Mouse (Mus musculus) right cerebral cortex, adult 2 months (tissue): ENCODE measurements around the gene Tex36.

ENCODE experiments used
- DNase-seq, 2 experiments: peaks; one replicate each; pipeline ENCODE4 v3.0.0; 2021 to 2022; ENCODE audit warnings: low spot score in 2 of 2

Tex36 gene

GRCm38 (mm10) chr7:133591750-133592149 lies 10.2 kb downstream of the Tex36 start:
- no peak for DNase-seq

GRCm38 (mm10) chr7:133583216-133583615 lies 18.7 kb downstream of the Tex36 start:
- no peak for DNase-seq

- peak; percentile 53 to 58 for DNase-seq
These were observed 21.7 kb downstream of the Tex36 start for GRCm38 (mm10) chr7:133580296-133580640.

GRCm38 (mm10) chr7:133579491-133580295 lies 22.3 kb downstream of the Tex36 start:
- peak; percentile 30 to 62 for DNase-seq

- DNase-seq, result no peak
These were observed 25.1 kb downstream of the Tex36 start for GRCm38 (mm10) chr7:133576825-133577224.

- no peak for DNase-seq
These were observed 25.7 kb downstream of the Tex36 start for GRCm38 (mm10) chr7:133576281-133576680.

GRCm38 (mm10) chr7:133571927-133572326 lies 30.0 kb downstream of the Tex36 start:
- no peak for DNase-seq

GRCm38 (mm10) chr7:133569194-133569880 lies 32.6 kb downstream of the Tex36 start:
- no peak for DNase-seq

GRCm38 (mm10) chr7:133564600-133564999 lies 37.4 kb downstream of the Tex36 start:
- DNase-seq, result no peak

GRCm38 (mm10) chr7:133563175-133563824 lies 38.7 kb downstream of the Tex36 start:
- DNase-seq, result no peak

GRCm38 (mm10) chr7:133555786-133556492 lies 46.0 kb downstream of the Tex36 start:
- peak in 1 of 2 experiments; percentile 8 for DNase-seq

- no peak for DNase-seq
These were observed 49.5 kb downstream of the Tex36 start for GRCm38 (mm10) chr7:133552306-133552991.

- no peak for DNase-seq
These were observed 51.0 kb downstream of the Tex36 start for GRCm38 (mm10) chr7:133551000-133551399.

- DNase-seq, result no peak
These were observed 53.5 kb downstream of the Tex36 start for GRCm38 (mm10) chr7:133548434-133548833.

GRCm38 (mm10) chr7:133545631-133546030 lies 56.3 kb downstream of the Tex36 start:
- no peak for DNase-seq

- no peak for DNase-seq
These were observed 57.0 kb downstream of the Tex36 start for GRCm38 (mm10) chr7:133544966-133545365.

- DNase-seq, result peak in 1 of 2 experiments; percentile 9
These were observed 58.8 kb downstream of the Tex36 start for GRCm38 (mm10) chr7:133543131-133543530.

- no peak for DNase-seq
These were observed 64.6 kb downstream of the Tex36 start for GRCm38 (mm10) chr7:133537366-133537765.
